Mouse (Mus musculus) Patski (cell line): Measurements from ENCODE around the gene Rxfp4. TPM values are rescaled to one million over a fixed set of nuclear protein-coding genes. Genes with fewer than 3 reads are reported as not detected.
A peak's percentile ranks its signal among the peaks of the same experiment; 100 is the strongest.

Experiments
- ATAC-seq: fragments of 100-300 bp; one replicate; pipeline ENCODE4 v1.8.0; 2021
- CTCF ChIA-PET: fragments of 350-600 bp; sonication (Branson Sonifier 250); formaldehyde crosslinking; loops from one replicate; lab custom pipeline; 2022; ENCODE audit warnings: inconsistent platforms; lab: Charles Lee
- POLR2A ChIA-PET: fragments of 350-600 bp; sonication (Branson Sonifier 250); formaldehyde crosslinking; loops from one replicate; lab custom pipeline; 2022; ENCODE audit warnings: antibody characterized with exemption, inconsistent platforms; lab: Charles Lee
- DNase-seq: peaks from one replicate; pipeline ENCODE4 v3.0.0-alpha.2; 2011; ENCODE audit warnings: low read depth, low spot score
- H3K27me3 ChIP-seq: fragments of 371-371 bp; one replicate; pipeline ENCODE4 v1.5.1; 2021
- CTCF ChIP-seq: fragments of 100-300 bp; IDR thresholded peaks from one replicate; pipeline ENCODE4 v1.5.1; 2021
- in situ Hi-C: fragments of 300-500 bp; cut with MboI; formaldehyde crosslinking; loops from 3 replicates; pipeline ENCODE4 v1.11.1; 2018; ENCODE audit warnings: low pct_unique_long_range_greater_than_20kb, mixed read lengths
- polyA plus RNA-seq: library from polyadenylated mRNA; unstranded; gene quantifications from one replicate; pipeline ENCODE4 v1.2.3, GENCODE M21; 2021

Rxfp4 gene
- polyA plus RNA-seq, 1 experiment from 2014 or later, result not detected

GRCm38 (mm10) chr3:88653516-88654370, 801 bp upstream of the Rxfp4 start:
- no peak for TF ChIP-seq CTCF
- DNase-seq, result no peak
- no peak for ATAC-seq
- H3K27me3 ChIP-seq, result peaks cover 4% of the 10 kb centered on the region
- CTCF ChIA-PET, result interaction anchor here (1.5 to 2.2 kb wide), 3 partner anchors 23 to 48 kb away, joined by 3 to 9 read pairs (median 5); partner anchors contain the start of gene Arhgef2
- POLR2A ChIA-PET, result interaction anchor here (0.6 to 1.7 kb wide), 4 partner anchors 9 to 62 kb away, joined by 3 to 4 read pairs (median 4); no protein-coding TSS in a partner anchor
- in situ Hi-C loops, result no loop called here

- ATAC-seq (peak; percentile 5), DNase-seq (no peak)
- CTCF ChIA-PET, result interaction anchor here (0.8 to 1.5 kb wide), 6 partner anchors 15 to 46 kb away, joined by 3 to 4 read pairs (median 3); partner anchors contain the start of gene Arhgef2
- in situ Hi-C loops, result no loop called here
- no peaks in the 10 kb centered on the region for H3K27me3 ChIP-seq
- TF ChIP-seq CTCF, result no peak
- POLR2A ChIA-PET, result interaction anchor here (1.2 kb wide), 1 partner anchor 41 kb away, joined by 3 read pairs; no protein-coding TSS in a partner anchor
Measured at GRCm38 (mm10) chr3:88651669-88652618, 998 bp downstream of the Rxfp4 start.

- no peak for TF ChIP-seq CTCF
Measured at GRCm38 (mm10) chr3:88650713-88651504, 2.0 kb downstream of the Rxfp4 start.

GRCm38 (mm10) chr3:88649967-88650366, 3.0 kb downstream of the Rxfp4 start:
- ChIA-PET POLR2A (interaction anchor here (1.0 to 1.4 kb wide), 5 partner anchors 9 to 43 kb away, joined by 3 to 4 read pairs (median 3); no protein-coding TSS in a partner anchor), CTCF (interaction anchor here (1.0 kb wide), 1 partner anchor 63 kb away, joined by 3 read pairs; no protein-coding TSS in a partner anchor)
- no peak for DNase-seq
- TF ChIP-seq CTCF, result no peak
- H3K27me3 ChIP-seq, result no peaks in the 10 kb centered on the region
- ATAC-seq, result no peak
- in situ Hi-C loops, result no loop called here

More at GRCm38 (mm10) chr3:88650713-88651504, 2.0 kb downstream of the Rxfp4 start:
- H3K27me3 ChIP-seq, result no peaks in the 10 kb centered on the region
- ATAC-seq, result no peak
- ChIA-PET CTCF (interaction anchor here (0.8 to 1.4 kb wide), 3 partner anchors 26 to 44 kb away, joined by 3 to 4 read pairs (median 3); no protein-coding TSS in a partner anchor), POLR2A (interaction anchor here (1.2 kb wide), 1 partner anchor 42 kb away, joined by 3 read pairs; no protein-coding TSS in a partner anchor)
- in situ Hi-C loops, result no loop called here
- DNase-seq, result no peak

GRCm38 (mm10) chr3:88649186-88649585, 3.8 kb downstream of the Rxfp4 start:
- in situ Hi-C loops, result no loop called here

GRCm38 (mm10) chr3:88648452-88649168, 4.3 kb downstream of the Rxfp4 start:
- CTCF ChIA-PET, result interaction anchor here (1.1 kb wide), 1 partner anchor 9 kb away, joined by 3 read pairs; no protein-coding TSS in a partner anchor
- TF ChIP-seq CTCF, result no peak
- in situ Hi-C loops, result no loop called here
- ATAC-seq (no peak), DNase-seq (no peak)
- POLR2A ChIA-PET, result interaction anchor here (0.8 to 1.5 kb wide), 5 partner anchors 14 to 38 kb away, joined by 3 to 5 read pairs (median 3); no protein-coding TSS in a partner anchor
- no peaks in the 10 kb centered on the region for H3K27me3 ChIP-seq

More at GRCm38 (mm10) chr3:88649186-88649585, 3.8 kb downstream of the Rxfp4 start:
- ChIA-PET POLR2A (interaction anchor here (0.8 to 1.4 kb wide), 6 partner anchors 10 to 42 kb away, joined by 3 to 5 read pairs (median 3); no protein-coding TSS in a partner anchor), CTCF (interaction anchor here (1.0 to 1.1 kb wide), 2 partner anchors 10 to 62 kb away, joined by 3 read pairs; no protein-coding TSS in a partner anchor)
- H3K27me3 ChIP-seq, result no peaks in the 10 kb centered on the region
- DNase-seq (no peak), ATAC-seq (no peak)
- TF ChIP-seq CTCF, result no peak

- no peak for DNase-seq
- ChIA-PET POLR2A (interaction anchor here (1.5 kb wide), 1 partner anchor 25 kb away, joined by 4 read pairs; no protein-coding TSS in a partner anchor), CTCF (no interaction called here)
- no peak for ATAC-seq
- no peak for TF ChIP-seq CTCF
- in situ Hi-C loops, result no loop called here
- H3K27me3 ChIP-seq, result no peaks in the 10 kb centered on the region
Measured at GRCm38 (mm10) chr3:88647779-88648413, 5.0 kb downstream of the Rxfp4 start.

GRCm38 (mm10) chr3:88647076-88647475, 5.9 kb downstream of the Rxfp4 start:
- in situ Hi-C loops, result no loop called here
- DNase-seq, result no peak

More at GRCm38 (mm10) chr3:88647076-88647475, 5.9 kb downstream of the Rxfp4 start:
- POLR2A ChIA-PET, result interaction anchor here (1.5 kb wide), 1 partner anchor 24 kb away, joined by 4 read pairs; no protein-coding TSS in a partner anchor
- CTCF ChIA-PET, result no interaction called here
- no peaks in the 10 kb centered on the region for H3K27me3 ChIP-seq
- TF ChIP-seq CTCF, result no peak
- ATAC-seq, result no peak
